Mouse (Mus musculus) layer of hippocampus, adult 11-12 months (tissue): ENCODE measurements around the gene Ddah2.

Source experiments
- DNase-seq: peaks from one replicate; pipeline ENCODE4 v3.0.0; 2022; ENCODE audit warnings: low spot score

Gene Ddah2

GRCm38 (mm10) chr17:35079778-35080177 lies 20.9 kb downstream of the Ddah2 start:
- no peak for DNase-seq

- no peak for DNase-seq
Observed at GRCm38 (mm10) chr17:35080248-35080647, 21.4 kb downstream of the Ddah2 start.

GRCm38 (mm10) chr17:35080710-35081109 lies 21.9 kb downstream of the Ddah2 start:
- DNase-seq: no peak

- DNase-seq: no peak
Observed at GRCm38 (mm10) chr17:35082841-35083576, 24.2 kb downstream of the Ddah2 start.

- DNase-seq: no peak
Observed at GRCm38 (mm10) chr17:35083929-35084497, 25.2 kb downstream of the Ddah2 start.

- no peak for DNase-seq
Observed at GRCm38 (mm10) chr17:35085208-35085865, 26.5 kb downstream of the Ddah2 start, which contains the start of gene Ly6g6f. Gene Ly6g6f, minus strand, starts transcription at chr17:35085610.

- no peak for DNase-seq
Observed at GRCm38 (mm10) chr17:35088151-35088550, 29.3 kb downstream of the Ddah2 start.

GRCm38 (mm10) chr17:35088825-35089644 lies 30.2 kb downstream of the Ddah2 start, which contains the start of gene Abhd16a:
Gene Abhd16a, plus strand, starts transcription at chr17:35089263.
- peak; percentile 94 for DNase-seq

GRCm38 (mm10) chr17:35090166-35090932 lies 31.5 kb downstream of the Ddah2 start:
- no peak for DNase-seq

- DNase-seq: no peak
Observed at GRCm38 (mm10) chr17:35092403-35093198, 33.8 kb downstream of the Ddah2 start.

- DNase-seq: no peak
Observed at GRCm38 (mm10) chr17:35094475-35095365, 35.9 kb downstream of the Ddah2 start.

- no peak for DNase-seq
Observed at GRCm38 (mm10) chr17:35096597-35096996, 37.8 kb downstream of the Ddah2 start.

- peak; percentile 43 for DNase-seq
Observed at GRCm38 (mm10) chr17:35097164-35097655, 38.4 kb downstream of the Ddah2 start.

- DNase-seq: no peak
Observed at GRCm38 (mm10) chr17:35100196-35100765, 41.4 kb downstream of the Ddah2 start.

- no peak for DNase-seq
Observed at GRCm38 (mm10) chr17:35101161-35101560, 42.3 kb downstream of the Ddah2 start.

- no peak for DNase-seq
Observed at GRCm38 (mm10) chr17:35102299-35102698, 43.5 kb downstream of the Ddah2 start.

GRCm38 (mm10) chr17:35103221-35103690 lies 44.4 kb downstream of the Ddah2 start:
- no peak for DNase-seq

- DNase-seq: no peak
Observed at GRCm38 (mm10) chr17:35104079-35104478, 45.2 kb downstream of the Ddah2 start.

GRCm38 (mm10) chr17:35104754-35105153 lies 45.9 kb downstream of the Ddah2 start:
- no peak for DNase-seq
